8 mouse cellular contexts compared by ENCODE assay signal in the genomic region with DNA sequence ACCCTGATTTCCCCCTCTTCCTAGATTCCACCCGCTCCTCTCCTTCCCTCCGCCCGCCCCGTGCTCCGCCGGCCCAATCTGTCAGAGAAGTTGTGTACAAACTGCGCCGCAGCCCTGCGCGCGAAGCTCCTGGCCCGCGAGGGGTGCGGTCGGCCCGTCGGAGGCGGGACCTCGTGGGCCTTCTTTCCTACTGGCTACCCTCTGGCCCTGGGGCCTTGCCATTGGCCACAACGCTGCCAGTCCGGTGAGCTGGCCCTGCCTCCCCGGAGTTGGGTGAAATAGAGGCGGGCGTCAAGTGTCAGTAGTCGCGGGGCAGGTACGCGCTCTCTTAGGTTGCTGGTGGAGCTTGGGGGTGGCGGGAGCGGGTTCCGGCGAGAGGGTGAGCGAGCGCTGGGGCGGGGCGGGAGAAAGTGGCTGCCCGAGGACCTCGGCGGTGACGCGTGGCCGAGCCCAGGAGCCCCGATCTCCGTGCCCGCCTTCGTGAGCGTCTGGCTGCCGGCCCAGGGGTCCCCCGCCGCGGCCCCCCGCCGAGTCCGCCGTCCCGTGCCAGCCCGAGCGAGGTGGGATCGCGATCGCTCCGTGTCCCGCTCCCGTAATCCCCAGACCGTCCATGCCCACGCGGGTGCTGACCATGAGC. TPM values are rescaled to one million over a fixed set of nuclear protein-coding genes. Genes with fewer than 3 reads are reported as not detected.
A peak's percentile ranks its signal among the peaks of the same experiment; 100 is the strongest.
DNase-seq lines count a peak whose midpoint lies in the region; ATAC-seq and TF ChIP-seq lines count a peak whose summit lies in the region.

A gene (plus strand): TSS at position 307 of the 637 bp plus-strand sequence.

- peak within 1 kb of the TSS; percentile 70 for H3K9ac ChIP-seq in forebrain, postnatal 0 days
- peak within 1 kb of the TSS; percentile 65 for H3K9ac ChIP-seq in neural tube, embryonic 15.5 days (replicated peaks)

- H3K4me1 ChIP-seq in cerebellum, adult 2 months (ENCODE audit: control insufficient read depth, insufficient read depth, low read length) = no peaks in the 10 kb centered on the region
- H3K4me1 ChIP-seq in forebrain, postnatal 0 days (ENCODE audit: insufficient read depth) = 0 out of 2 replicates have a peak, but pooled peaks cover 4% of the 10 kb centered on the region
- H3K4me1 ChIP-seq in neural tube, embryonic 15.5 days = peaks cover 14% of the 10 kb centered on the region

- peak within 1 kb of the TSS; percentile 49 for H3K4me3 ChIP-seq in cerebellum, adult 2 months (replicated peaks; ENCODE audit: insufficient read depth, low read depth, low read length)
- H3K4me3 ChIP-seq in forebrain, postnatal 0 days (ENCODE audit: low read depth, low read length) = peak within 1 kb of the TSS; percentile 69
- peak within 1 kb of the TSS; percentile 78 for H3K4me3 ChIP-seq in neural tube, embryonic 15.5 days (replicated peaks)

- H3K27me3 ChIP-seq in cerebellum, adult 2 months (ENCODE audit: control insufficient read depth, insufficient read depth, low read length) = peaks cover 4% of the 10 kb centered on the region
- H3K27me3 ChIP-seq in forebrain, postnatal 0 days (ENCODE audit: insufficient read depth, low read length) = peaks cover 4% of the 10 kb centered on the region; the same call in 1 of the 2 replicates
- peaks cover 14% of the 10 kb centered on the region for H3K27me3 ChIP-seq in neural tube, embryonic 15.5 days (replicated peaks)

- under 1% methylated on average over 67 of the region's 67 CpGs for WGBS in cerebellum, adult 2 months
- WGBS in forebrain, postnatal 0 days = 4% methylated on average over 67 of the region's 67 CpGs
- WGBS in neural tube, embryonic 15.5 days = under 1% methylated on average over 61 of the region's 67 CpGs

- peak; percentile 97 for ATAC-seq in forebrain, postnatal 0 days
- ATAC-seq in neural tube, embryonic 15.5 days (ENCODE audit: low FRiP score) = peak; percentile 98

- peaks cover 3% of the 10 kb centered on the region; the same call in 1 of the 2 replicates for H3K36me3 ChIP-seq in forebrain, postnatal 0 days (ENCODE audit: insufficient read depth)
- H3K36me3 ChIP-seq in neural tube, embryonic 15.5 days = no peaks in the 10 kb centered on the region

- TF ChIP-seq POLR2A in cerebellum, adult 2 months (IDR thresholded peaks at IDR 0.05; ENCODE audit: borderline replicate concordance, insufficient read depth, low read length) = no peak

- no peak within 1 kb of the TSS for H3K27ac ChIP-seq in cerebellum, adult 2 months (ENCODE audit: insufficient read depth, low read length)
- H3K27ac ChIP-seq in forebrain, postnatal 0 days (ENCODE audit: low read depth, low read length) = peak within 1 kb of the TSS; percentile 66
- H3K27ac ChIP-seq in neural tube, embryonic 15.5 days (replicated peaks) = peak within 1 kb of the TSS; percentile 63

- no peak for TF ChIP-seq CTCF in cerebellum, adult 2 months (IDR thresholded peaks at IDR 0.05; ENCODE audit: borderline replicate concordance, insufficient read depth, low read depth, low read length)
- 0 out of 2 replicates have a peak, but pooled peaks have one; percentile 2 for TF ChIP-seq CTCF in forebrain, postnatal 0 days (IDR thresholded peaks at IDR 0.05; ENCODE audit: low read depth)

- intact Hi-C loops in heart, postnatal 36 days (cut with DNase I) = loop anchor here (5.0 kb wide), 1 partner anchor 156 kb away; no protein-coding TSS in a partner anchor

- peak; percentile 90 for DNase-seq in MEL-GATA-1-ER (ENCODE audit: extremely low read depth, low read depth)
- peak; percentile 85 to 87 for DNase-seq in cerebellum, adult 2 months
- DNase-seq in forebrain, postnatal 0 days = peak; percentile 93
- DNase-seq in heart, postnatal 36 days = peak; percentile 89 to 91
- peak; percentile 90 to 92 for DNase-seq in layer of hippocampus, adult 18-20 months (ENCODE audit: low spot score in 2 of 2)
- peak; percentile 97 to 98 for DNase-seq in lung, adult 18-20 months
- DNase-seq in testis, postnatal 10 days (ENCODE audit: low spot score) = peak; percentile 88

- no peaks in the 10 kb centered on the region for H3K9me3 ChIP-seq in forebrain, postnatal 0 days (ENCODE audit: low read length)
- H3K9me3 ChIP-seq in neural tube, embryonic 15.5 days (replicated peaks) = no peaks in the 10 kb centered on the region

- peak within 1 kb of the TSS; percentile 91 for H3K4me2 ChIP-seq in forebrain, postnatal 0 days (ENCODE audit: low read depth)
- peak within 1 kb of the TSS; percentile 97 for H3K4me2 ChIP-seq in neural tube, embryonic 15.5 days

RNA-seq across cellular contexts. Expression of the gene that starts here (rescaled TPM):
- polyA plus RNA-seq in cerebellum, adult 2 months (2012; rRNA removed) = 0.57 and 1.0 TPM in 2 replicates
- total RNA-seq in forebrain, postnatal 0 days (2014; rRNA removed) = 5.5 and 6.2 TPM in 2 replicates
- 9.7 and 12.1 TPM in 2 replicates for polyA plus RNA-seq in forebrain, postnatal 0 days (2015; fragmentation: Nextera tagmentation; extraction: Ambion mirVana)
- under 1 TPM; 0.76 to 0.94 TPM for total RNA-seq in heart, postnatal 36 days (2021)
- total RNA-seq in layer of hippocampus, adult 18-20 months (2021) = 1 to 10 TPM; 7.3 to 7.6 TPM
- polyA plus RNA-seq in neural tube, embryonic 15.5 days (2015; fragmentation: Nextera tagmentation; extraction: Ambion mirVana) = 5.2 and 11.3 TPM in 2 replicates

Comparison
In these comparisons a context has a peak if more than half of its experiments do, and no peak if none do; other contexts are left out.
1. Peak in DNase-seq in heart, postnatal 36 days; RNA of the gene not detected or under 1 TPM.